Mouse (Mus musculus) frontal cortex, postnatal 25 days (tissue): ENCODE data around the gene Hoxc10.

Experiments
- DNase-seq, 2 experiments: peaks; one replicate each; pipeline ENCODE4 v3.0.0; 2022; ENCODE audit warnings: low spot score in 2 of 2

Gene Hoxc10

GRCm38 (mm10) chr15:102988078-102988477 is 21.5 kb downstream of the Hoxc10 start:
- DNase-seq, result no peak

GRCm38 (mm10) chr15:102990461-102991397 is 24.1 kb downstream of the Hoxc10 start, which contains the start of gene Hoxc8:
TSS of gene Hoxc8 (plus strand) at chr15:102990607.
- no peak for DNase-seq

GRCm38 (mm10) chr15:102991782-102992181 is 25.2 kb downstream of the Hoxc10 start:
- DNase-seq, result no peak

GRCm38 (mm10) chr15:102992206-102992605 is 25.6 kb downstream of the Hoxc10 start:
- DNase-seq, result no peak

GRCm38 (mm10) chr15:102992863-102993262 is 26.3 kb downstream of the Hoxc10 start:
- no peak for DNase-seq

- no peak for DNase-seq
Measured at GRCm38 (mm10) chr15:102996548-102996947, 30.0 kb downstream of the Hoxc10 start.

GRCm38 (mm10) chr15:102997431-102997830 is 30.8 kb downstream of the Hoxc10 start:
- DNase-seq, result no peak

- DNase-seq, result no peak
Measured at GRCm38 (mm10) chr15:102997939-102998355, 31.4 kb downstream of the Hoxc10 start, which contains the start of gene Hoxc6. TSS of gene Hoxc6 (plus strand) at chr15:102998257.

GRCm38 (mm10) chr15:102998608-102999182 is 32.1 kb downstream of the Hoxc10 start:
- no peak for DNase-seq

- no peak for DNase-seq
Measured at GRCm38 (mm10) chr15:102999183-102999831, 32.7 kb downstream of the Hoxc10 start.

- no peak for DNase-seq
Measured at GRCm38 (mm10) chr15:102999955-103000354, 33.4 kb downstream of the Hoxc10 start.

- DNase-seq, result no peak
Measured at GRCm38 (mm10) chr15:103000501-103000901, 33.9 kb downstream of the Hoxc10 start.

- no peak for DNase-seq
Measured at GRCm38 (mm10) chr15:103001370-103001769, 34.8 kb downstream of the Hoxc10 start.

GRCm38 (mm10) chr15:103002156-103002555 is 35.6 kb downstream of the Hoxc10 start:
- no peak for DNase-seq

GRCm38 (mm10) chr15:103002821-103003448 is 36.3 kb downstream of the Hoxc10 start:
- no peak for DNase-seq

GRCm38 (mm10) chr15:103005308-103005707 is 38.7 kb downstream of the Hoxc10 start:
- no peak for DNase-seq

GRCm38 (mm10) chr15:103005797-103006196 is 39.2 kb downstream of the Hoxc10 start:
- DNase-seq, result no peak

- no peak for DNase-seq
Measured at GRCm38 (mm10) chr15:103006326-103006725, 39.7 kb downstream of the Hoxc10 start.

GRCm38 (mm10) chr15:103009265-103010111 is 42.9 kb downstream of the Hoxc10 start:
- no peak for DNase-seq

GRCm38 (mm10) chr15:103010112-103010846 is 43.7 kb downstream of the Hoxc10 start:
- DNase-seq, result no peak
